ENCODE assay signal across 8 mouse cellular contexts in the genomic region with DNA sequence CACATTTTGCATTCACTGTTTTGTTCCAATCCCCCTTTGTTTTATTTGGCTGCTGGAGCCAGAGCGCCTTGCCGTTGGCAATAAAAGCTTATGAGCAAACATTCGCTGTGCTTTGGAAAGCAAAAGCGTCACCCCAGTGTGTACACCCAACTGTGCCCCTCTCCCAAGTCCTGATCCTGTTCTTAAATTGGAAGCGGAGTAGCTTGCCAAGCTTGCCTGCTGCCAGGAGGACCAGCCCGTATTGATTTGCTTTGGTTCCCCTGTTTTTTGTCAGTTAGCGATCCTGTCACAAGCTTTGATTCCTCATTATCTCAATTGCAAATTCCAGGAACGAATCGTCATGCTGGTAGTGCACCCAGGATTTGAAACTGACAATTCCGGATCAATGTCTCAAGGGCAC.
DNase-seq lines count a peak whose midpoint lies in the region; ATAC-seq and TF ChIP-seq lines count a peak whose summit lies in the region.
"Had no signal": no experiment of that assay in that cellular context is flagged by ENCODE, and none has a peak within 500 bp of the region (broad histone marks: within the 10 kb centered on the region; RNA-seq: fewer than 3 reads in every experiment).

No protein-coding gene starts in this region.

- no peaks in the 10 kb centered on the region for H3K36me3 ChIP-seq in lung, embryonic 14.5 days (ENCODE audit: insufficient read depth)
- H3K36me3 ChIP-seq: liver, embryonic 15.5 days had no signal

- no peak for ATAC-seq in lung, embryonic 14.5 days (ENCODE audit: insufficient read depth)
- ATAC-seq in granulocyte monocyte progenitor cell, adult 5-6 weeks (replicated peaks; ENCODE audit: poor library complexity, severe bottlenecking), result no peak

- H3K27ac ChIP-seq in lung, embryonic 14.5 days (ENCODE audit: low read depth), result no peak overlapping the region
- H3K27ac ChIP-seq: liver, embryonic 15.5 days had no signal

- H3K4me1 ChIP-seq in lung, embryonic 14.5 days (ENCODE audit: insufficient read depth), result no peaks in the 10 kb centered on the region
- H3K4me1 ChIP-seq: liver, embryonic 15.5 days had no signal

- TF ChIP-seq CTCF in lung, embryonic 14.5 days (IDR thresholded peaks at IDR 0.05; ENCODE audit: low read depth), result no peak

- no peaks in the 10 kb centered on the region for H3K9me3 ChIP-seq in lung, embryonic 14.5 days (ENCODE audit: low read depth, low read length)
- H3K9me3 ChIP-seq: liver, embryonic 15.5 days had no signal

- no peak overlapping the region for H3K4me2 ChIP-seq in lung, embryonic 14.5 days
- H3K4me2 ChIP-seq: liver, embryonic 15.5 days had no signal

- intact Hi-C loops in left cerebral cortex, postnatal 4 days (cut with DNase I), result no loop called here

- no peaks in the 10 kb centered on the region for H3K27me3 ChIP-seq in lung, embryonic 14.5 days (ENCODE audit: insufficient read depth, low read length)
- H3K27me3 ChIP-seq: liver, embryonic 15.5 days had no signal

- 74% methylated on average over 10 of the region's 10 CpGs for WGBS in lung, embryonic 14.5 days

- no peak overlapping the region for H3K9ac ChIP-seq in lung, embryonic 14.5 days
- H3K9ac ChIP-seq: liver, embryonic 15.5 days had no signal

- DNase-seq in lung, embryonic 14.5 days, result peak; percentile 2
- no peak for DNase-seq in lung, postnatal 14 days
- peak; percentile 35 to 49 for DNase-seq in frontal cortex, postnatal 36 days (ENCODE audit: low spot score in 2 of 2)
- peak; percentile 47 for DNase-seq in left cerebral cortex, postnatal 4 days
- DNase-seq in telencephalon, adult 2 months (ENCODE audit: low read depth, low spot score), result peak; percentile 24
- DNase-seq in adrenal gland, postnatal 4 days (ENCODE audit: low spot score in 2 of 2), result no peak

- H3K4me3 ChIP-seq in lung, embryonic 14.5 days (ENCODE audit: low read depth, low read length), result no peak overlapping the region
- H3K4me3 ChIP-seq: liver, embryonic 15.5 days had no signal

Comparison
In these comparisons a context has a peak if more than half of its experiments do, and no peak if none do; other contexts are left out.
1. DNase-seq: peak in lung, embryonic 14.5 days (single experiment), frontal cortex, postnatal 36 days (2 of 2), left cerebral cortex, postnatal 4 days (single experiment) and telencephalon, adult 2 months (single experiment); none in lung, postnatal 14 days (single experiment) and adrenal gland, postnatal 4 days (0 of 2).